In genomic region chr1:38067276-38067675, GRCm38 (mm10) we compare ENCODE assay signal across 12 mouse cellular contexts.
"Had no signal": no experiment of that assay in that cellular context is flagged by ENCODE, and none has a peak within 500 bp of the region (broad histone marks: within the 10 kb centered on the region; RNA-seq: fewer than 3 reads in every experiment).

No protein-coding gene starts in this region.

- DNase-seq: kidney, postnatal 10 days; kidney, postnatal 36 days; layer of hippocampus, postnatal 36 days; liver, embryonic 13.5 days; lung, adult 2 months; lung, postnatal 14 days; lung, postnatal 4 days; midbrain, embryonic 14.5 days; thymus, postnatal 36 days had no signal

- H3K27ac ChIP-seq: kidney, embryonic 15.5 days; left cerebral cortex, adult 2 months; liver, embryonic 13.5 days; stomach, postnatal 0 days had no signal

- H3K4me3 ChIP-seq: kidney, embryonic 15.5 days; left cerebral cortex, adult 2 months; liver, embryonic 13.5 days had no signal
